Mouse (Mus musculus): ENCODE data around the gene Tbc1d14. TPM values are rescaled to one million over a fixed set of nuclear protein-coding genes. Genes with fewer than 3 reads are reported as not detected.

Gene Tbc1d14
- total RNA-seq, 2 experiments from 2014 or later = 90.1 to 92.7 TPM

- peak; percentile 95 to 97 for DNase-seq (ENCODE audit: low spot score in 2 of 2)
These were observed 128.1 kb downstream of the Tbc1d14 start, which contains the start of gene Grpel1 for GRCm38 (mm10) chr5:36464709-36465661. Gene Grpel1 (plus strand): TSS chr5:36464998.

- DNase-seq (ENCODE audit: low spot score in 2 of 2) = no peak
These were observed 129.7 kb downstream of the Tbc1d14 start for GRCm38 (mm10) chr5:36463391-36463790.

- peak; percentile 82 to 85 for DNase-seq (ENCODE audit: low spot score in 2 of 2)
These were observed 130.3 kb downstream of the Tbc1d14 start for GRCm38 (mm10) chr5:36462810-36463209.

GRCm38 (mm10) chr5:36461231-36461630 is 131.8 kb downstream of the Tbc1d14 start:
- no peak for DNase-seq (ENCODE audit: low spot score in 2 of 2)

- DNase-seq (ENCODE audit: low spot score in 2 of 2) = no peak
These were observed 132.4 kb downstream of the Tbc1d14 start for GRCm38 (mm10) chr5:36460712-36461111.

GRCm38 (mm10) chr5:36458926-36459325 is 134.2 kb downstream of the Tbc1d14 start:
- peak in 1 of 2 experiments; percentile 44 for DNase-seq (ENCODE audit: low spot score in 2 of 2)

- no peak for DNase-seq (ENCODE audit: low spot score in 2 of 2)
These were observed 135.4 kb downstream of the Tbc1d14 start for GRCm38 (mm10) chr5:36457706-36458105.

DNA sequence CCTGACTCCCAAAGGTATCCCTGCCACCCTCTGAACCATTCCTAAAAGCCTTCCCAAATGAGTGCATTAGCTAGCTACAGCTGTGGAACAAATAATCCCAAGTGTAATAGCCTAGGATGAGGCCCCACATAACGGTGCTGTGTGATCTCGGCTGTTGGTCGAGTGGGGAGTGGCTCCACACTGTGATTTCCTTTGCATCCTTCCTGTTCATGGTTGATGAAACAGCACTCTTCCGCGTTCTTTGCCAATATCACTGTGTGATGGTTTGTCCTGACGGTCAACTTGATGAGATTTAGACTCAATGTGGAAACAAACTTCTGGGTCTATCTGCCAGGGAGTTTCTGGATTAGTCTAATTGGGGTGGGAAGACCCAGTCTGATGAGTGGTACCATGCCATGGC is 140.3 kb downstream of the Tbc1d14 start:
- DNase-seq (ENCODE audit: low spot score in 2 of 2) = no peak

DNA sequence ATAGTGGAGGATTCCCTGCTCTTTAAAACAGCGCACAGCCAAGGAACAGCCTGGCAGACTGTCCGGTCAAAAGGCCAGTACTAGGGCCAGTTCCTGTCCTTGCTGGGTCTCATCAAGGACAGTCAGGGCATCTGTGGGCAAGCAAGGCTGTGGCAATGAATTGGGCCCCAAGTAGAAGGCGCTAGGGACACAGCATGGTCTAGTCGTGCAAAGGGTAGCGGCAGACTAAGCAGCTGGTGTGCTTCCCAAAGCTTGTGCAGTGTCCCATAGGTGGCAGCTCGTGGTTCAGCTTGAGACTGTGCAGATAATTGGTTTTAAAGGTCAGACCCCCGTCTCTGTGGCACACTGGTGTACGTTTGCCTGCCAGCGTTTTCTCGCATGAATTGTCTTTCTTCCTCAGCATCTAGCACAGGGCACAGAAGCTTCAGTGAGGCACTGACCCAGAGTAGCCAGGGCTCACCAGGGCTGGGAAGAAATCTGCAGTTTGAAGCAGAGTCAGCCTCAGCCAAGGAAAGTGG is 141.1 kb downstream of the Tbc1d14 start:
- DNase-seq (ENCODE audit: low spot score in 2 of 2) = no peak

DNA sequence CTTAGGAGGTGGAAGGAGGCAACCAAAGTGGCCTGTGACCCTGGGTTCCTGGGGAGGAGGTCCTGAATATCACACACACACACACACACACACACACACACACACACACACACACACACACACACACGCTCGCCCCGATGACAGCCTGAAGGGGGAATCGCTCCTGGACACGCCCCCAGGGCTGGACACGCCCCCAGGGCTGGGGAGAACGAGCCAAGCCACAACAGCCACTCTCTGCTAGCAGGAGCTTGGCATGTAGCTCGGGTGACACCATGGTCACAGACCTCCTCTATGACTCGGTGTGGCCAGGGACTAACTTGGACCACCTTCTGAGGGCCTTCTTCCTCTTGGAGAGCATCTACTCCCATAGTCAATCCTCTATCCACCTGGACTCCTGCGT is 142.0 kb downstream of the Tbc1d14 start:
- no peak for DNase-seq (ENCODE audit: low spot score in 2 of 2)

DNA sequence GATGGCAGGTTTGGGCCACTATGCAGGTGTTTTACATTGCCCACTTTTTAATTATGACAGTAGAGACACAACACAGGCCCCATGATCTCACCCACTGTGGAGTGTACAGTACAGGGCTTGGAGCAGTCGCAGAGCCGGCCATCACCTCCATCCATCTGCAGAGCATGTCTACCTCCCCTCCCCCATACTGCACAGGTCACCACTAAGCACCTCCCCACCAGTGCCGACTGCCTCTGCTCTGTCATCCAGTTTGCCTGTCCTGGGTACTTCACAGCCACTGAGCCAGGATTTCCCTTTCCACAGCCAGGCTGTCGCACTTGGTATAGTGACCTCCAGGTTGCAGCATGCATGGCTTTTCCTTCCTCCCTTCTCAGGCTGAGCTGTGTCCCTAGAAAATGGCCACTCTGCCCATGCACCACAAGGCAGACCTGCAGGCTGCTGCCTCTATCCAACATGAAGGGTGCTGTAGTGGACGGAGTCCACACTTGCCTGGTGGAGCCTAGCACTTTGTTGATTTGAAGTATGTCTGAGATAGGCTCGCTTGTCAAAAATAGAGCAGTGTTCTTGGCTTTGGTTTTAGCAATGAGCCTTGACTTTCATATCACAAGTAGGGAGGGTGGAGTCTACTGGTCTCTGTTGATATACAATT is 143.2 kb downstream of the Tbc1d14 start:
- no peak for DNase-seq (ENCODE audit: low spot score in 2 of 2)

- no peak for DNase-seq (ENCODE audit: low spot score in 2 of 2)
These were observed 145.2 kb downstream of the Tbc1d14 start for GRCm38 (mm10) chr5:36447872-36448271.

DNA sequence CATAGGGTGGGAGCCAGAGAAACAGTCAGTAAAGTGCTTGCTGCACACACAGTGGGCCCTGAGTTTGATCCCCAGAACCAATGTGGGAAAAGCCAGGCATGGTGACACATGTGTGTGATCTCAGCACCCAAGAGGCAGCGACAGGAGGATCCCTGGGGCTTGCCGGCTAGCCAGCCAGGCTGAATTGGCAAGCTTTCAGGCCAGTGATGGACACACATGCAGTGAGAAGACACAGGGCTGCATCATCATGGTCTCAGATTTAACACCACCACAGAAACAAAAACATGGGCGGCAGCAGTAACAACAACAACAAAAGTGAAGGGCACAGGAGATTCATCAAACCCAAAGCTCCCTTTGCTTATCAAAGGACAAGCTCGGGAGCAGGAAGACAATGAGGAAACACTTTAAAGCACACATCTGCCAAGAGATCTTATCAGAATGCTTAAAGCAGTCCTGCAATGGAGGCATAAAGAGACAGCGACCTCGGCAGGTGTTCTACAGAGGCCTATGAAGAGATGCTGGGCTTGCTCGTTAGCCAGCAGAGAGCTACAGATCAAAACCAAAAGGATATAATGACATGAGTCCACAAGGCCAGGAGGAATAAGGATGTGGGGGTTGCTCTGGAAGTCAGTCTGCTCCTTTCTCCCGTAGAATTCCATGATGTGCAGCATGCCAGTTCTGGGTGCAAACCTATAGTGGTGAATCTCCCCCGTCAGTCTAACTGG is 146.7 kb downstream of the Tbc1d14 start:
- no peak for DNase-seq (ENCODE audit: low spot score in 2 of 2)

DNA sequence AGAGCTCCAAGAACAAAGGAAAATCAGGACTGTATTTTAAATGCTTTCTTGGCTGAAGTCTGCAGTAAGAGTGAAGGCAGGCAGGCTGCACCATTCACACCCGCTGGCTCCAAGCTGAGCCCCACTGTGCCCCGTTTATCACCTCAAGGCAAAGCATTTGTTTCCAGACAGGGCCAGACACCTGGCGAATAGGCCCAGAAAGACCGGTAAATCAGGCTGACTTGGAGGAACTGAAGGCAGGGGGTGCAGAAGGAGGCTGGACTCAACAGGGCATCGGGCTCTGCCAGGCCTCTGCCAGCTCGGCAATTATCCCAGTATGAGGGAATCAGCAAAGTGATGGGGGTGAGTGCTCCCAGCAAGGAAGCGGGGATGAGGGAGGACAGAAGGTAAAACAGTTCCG is 148.0 kb downstream of the Tbc1d14 start:
- peak in 1 of 2 experiments; percentile 43 for DNase-seq (ENCODE audit: low spot score in 2 of 2)

GRCm38 (mm10) chr5:36444611-36445010 is 148.5 kb downstream of the Tbc1d14 start:
- no peak for DNase-seq (ENCODE audit: low spot score in 2 of 2)

DNA sequence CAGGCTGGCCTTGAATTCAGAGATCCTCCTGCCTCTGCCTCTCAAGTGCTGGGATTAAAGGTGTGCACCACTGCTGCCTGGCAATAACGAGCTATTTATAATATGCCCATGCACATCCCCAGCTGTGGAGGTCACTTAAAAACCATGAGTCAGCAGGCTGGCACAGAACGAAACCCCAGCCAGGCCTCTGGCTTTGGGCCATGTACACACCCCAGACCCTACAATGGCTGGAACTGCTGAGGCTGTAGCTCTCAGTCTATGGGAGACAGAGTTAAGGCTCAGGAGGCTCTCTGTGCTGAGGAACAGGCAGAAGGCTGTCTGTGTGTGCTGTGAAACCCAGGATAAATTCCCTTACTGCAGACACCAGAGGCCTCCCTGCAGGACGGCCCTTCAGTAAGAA is 152.3 kb downstream of the Tbc1d14 start:
- no peak for DNase-seq (ENCODE audit: low spot score in 2 of 2)

Other genes with a start within 250 kb of the Tbc1d14 start
- gene Sorcs2, start 195.1 kb downstream of the Tbc1d14 start, total RNA-seq (2021) = 10 to 100 TPM; 56.9 to 60.9 TPM
- 10 to 100 TPM; 21.7 to 22.4 TPM for gene Grpel1, start 128.3 kb downstream of the Tbc1d14 start, total RNA-seq (2021)
- gene Tada2b, start 109.0 kb downstream of the Tbc1d14 start, total RNA-seq (2021) = 10 to 100 TPM; 33.6 to 35.1 TPM
- gene Ccdc96, start 108.7 kb downstream of the Tbc1d14 start, total RNA-seq (2021) = 1 to 10 TPM; 2.1 to 2.3 TPM
- 100 to 1,000 TPM in 1 of 2 experiments, 10 to 100 TPM in 1; 99.8 to 117 TPM for gene D5Ertd579e, start 102.7 kb upstream of the Tbc1d14 start, total RNA-seq (2021)
- gene Bloc1s4, start 155.4 kb upstream of the Tbc1d14 start, total RNA-seq (2021) = 10 to 100 TPM; 18.0 to 19.8 TPM
- gene Mrfap1, start 203.5 kb upstream of the Tbc1d14 start, total RNA-seq (2021) = 100 to 1,000 TPM; 520 to 537 TPM
- 10 to 100 TPM; 17.0 to 18.6 TPM for gene Man2b2, start 237.4 kb upstream of the Tbc1d14 start, total RNA-seq (2021)

Data from layer of hippocampus, postnatal 10 days (tissue).